Mouse (Mus musculus): ENCODE results near the gene Haspin. TPM values are rescaled to one million over a fixed set of nuclear protein-coding genes. Genes with fewer than 3 reads are reported as not detected.
"Not testable (repeated sequence)": the region's sequence is repeated elsewhere in the genome, so short reads cannot be mapped to it uniquely, and the experiment has no call there.

Gene Haspin
- polyA plus RNA-seq, 1 experiment from 2014 or later = 24.5 TPM

DNA sequence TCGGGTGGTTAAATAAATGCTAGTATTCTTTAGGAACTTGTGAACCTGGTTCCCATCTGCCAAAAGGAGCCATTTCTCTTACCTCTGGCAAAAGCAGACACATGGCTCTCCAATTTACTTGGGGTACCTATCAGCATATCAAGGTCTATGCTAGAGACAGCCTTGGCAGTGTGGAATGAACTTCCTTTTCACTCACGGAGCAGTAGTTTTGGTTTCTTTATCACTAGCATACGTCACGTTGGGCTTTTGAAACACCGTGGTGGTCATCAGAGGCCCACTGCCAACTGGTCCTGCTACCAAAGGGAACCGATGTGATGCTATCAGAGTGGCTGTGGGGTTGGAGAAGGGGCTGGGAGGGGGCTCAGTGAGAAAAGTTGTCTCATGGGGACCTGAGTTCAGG, 5.1 kb downstream of the Haspin start:
- Histone ChIP-seq H3K27ac (replicated peaks) (no peak overlapping the region), H3K9me3 (replicated peaks) (peaks cover 40% of the 10 kb centered on the region), H3K4me3 (no peak overlapping the region), H3K36me3 (peaks cover 86% of the 10 kb centered on the region), H3K4me1 (peaks cover 37% of the 10 kb centered on the region), H3K27me3 (ENCODE audit: low read depth, poor library complexity, severe bottlenecking) (no peaks in the 10 kb centered on the region)
- 96% methylated on average over 6 of the region's 6 CpGs for WGBS
- no peak for DNase-seq (ENCODE audit: low spot score)

DNA sequence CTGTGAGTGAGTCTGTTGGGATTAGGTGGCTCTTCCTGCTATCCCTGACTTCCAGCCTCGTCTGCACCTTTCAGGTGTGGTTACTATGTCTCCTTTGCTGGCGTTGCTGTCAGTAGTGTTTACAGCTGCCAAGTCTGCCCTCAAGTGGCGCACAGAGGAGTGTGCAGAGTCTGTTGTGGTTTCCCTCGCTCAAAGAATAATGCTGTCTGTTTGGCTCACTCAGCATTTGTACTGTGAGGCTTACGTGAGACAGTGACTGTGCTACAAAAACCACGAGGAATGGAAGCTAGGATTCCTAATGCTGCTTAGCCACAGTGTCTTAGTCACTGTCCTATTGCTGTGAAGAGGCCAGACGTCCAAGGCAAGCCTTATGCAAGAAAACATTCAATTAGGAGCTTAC, 7.1 kb downstream of the Haspin start:
- no peak for DNase-seq (ENCODE audit: low spot score)
- peaks cover 95% of the 10 kb centered on the region for H3K36me3 ChIP-seq
- peaks cover 18% of the 10 kb centered on the region for H3K4me1 ChIP-seq
- no peaks in the 10 kb centered on the region for H3K27me3 ChIP-seq (ENCODE audit: low read depth, poor library complexity, severe bottlenecking)
- H3K4me3 ChIP-seq = no peak overlapping the region
- WGBS = 87% methylated on average over 7 of the region's 7 CpGs
- H3K27ac ChIP-seq (replicated peaks) = no peak overlapping the region
- peaks cover 46% of the 10 kb centered on the region for H3K9me3 ChIP-seq (replicated peaks)

GRCm38 (mm10) chr11:73126495-73126894, 11.6 kb downstream of the Haspin start:
- no peak for DNase-seq (ENCODE audit: low spot score)
- peaks cover 8% of the 10 kb centered on the region; the same call in 1 of the 2 replicates for H3K9me3 ChIP-seq (replicated peaks)
- no peaks in the 10 kb centered on the region for H3K4me1 ChIP-seq
- H3K4me3 ChIP-seq = no peak overlapping the region
- H3K27ac ChIP-seq (replicated peaks) = no peak overlapping the region
- H3K36me3 ChIP-seq = peaks cover 79% of the 10 kb centered on the region
- H3K27me3 ChIP-seq (ENCODE audit: low read depth, poor library complexity, severe bottlenecking) = no peaks in the 10 kb centered on the region
- WGBS = 92% methylated on average over 6 of the region's 6 CpGs

DNA sequence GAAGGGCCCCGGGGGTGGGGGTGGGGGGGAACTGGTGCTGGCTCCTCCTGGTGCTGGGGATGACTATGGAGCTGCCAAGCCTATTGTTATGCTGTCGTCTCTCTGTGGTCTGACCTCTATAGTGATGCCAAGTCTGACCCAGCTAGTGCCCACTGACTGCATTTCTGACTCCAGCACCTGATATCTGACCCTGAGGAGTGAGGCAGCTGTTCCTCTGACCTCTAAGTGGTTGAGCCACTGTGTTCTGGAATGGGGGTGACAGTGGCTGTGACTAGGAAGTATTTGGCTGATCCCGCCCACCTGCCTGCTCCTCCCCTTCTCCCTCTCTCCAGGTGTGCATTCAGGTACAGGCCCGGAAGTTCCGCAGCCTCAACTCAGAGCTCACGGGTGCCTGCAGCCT, 26.7 kb downstream of the Haspin start:
- no peaks in the 10 kb centered on the region for H3K27me3 ChIP-seq (ENCODE audit: low read depth, poor library complexity, severe bottlenecking)
- no peaks in the 10 kb centered on the region for H3K4me1 ChIP-seq
- H3K27ac ChIP-seq (replicated peaks) = no peak overlapping the region
- H3K4me3 ChIP-seq = no peak overlapping the region
- no peaks in the 10 kb centered on the region for H3K9me3 ChIP-seq (replicated peaks)
- no peak for DNase-seq (ENCODE audit: low spot score)
- 77% methylated on average over 6 of the region's 6 CpGs for WGBS
- no peaks in the 10 kb centered on the region for H3K36me3 ChIP-seq

- Histone ChIP-seq H3K27me3 (ENCODE audit: low read depth, poor library complexity, severe bottlenecking) (no peaks in the 10 kb centered on the region), H3K36me3 (no peaks in the 10 kb centered on the region), H3K4me3 (no peak overlapping the region), H3K4me1 (no peaks in the 10 kb centered on the region), H3K27ac (replicated peaks) (no peak overlapping the region), H3K9me3 (replicated peaks) (no peaks in the 10 kb centered on the region)
- no peak for DNase-seq (ENCODE audit: low spot score)
- WGBS = 78% methylated on average over 3 of the region's 3 CpGs
Measured at GRCm38 (mm10) chr11:73109941-73110340, 28.2 kb downstream of the Haspin start.

GRCm38 (mm10) chr11:73108898-73109625, 29.0 kb downstream of the Haspin start:
- DNase-seq (ENCODE audit: low spot score) = no peak
- WGBS = 84% methylated on average over 14 of the region's 14 CpGs
- no peaks in the 10 kb centered on the region for H3K4me1 ChIP-seq
- no peak overlapping the region for H3K4me3 ChIP-seq
- no peak overlapping the region for H3K27ac ChIP-seq (replicated peaks)
- H3K36me3 ChIP-seq = no peaks in the 10 kb centered on the region
- H3K9me3 ChIP-seq (replicated peaks) = no peaks in the 10 kb centered on the region
- H3K27me3 ChIP-seq (ENCODE audit: low read depth, poor library complexity, severe bottlenecking) = no peaks in the 10 kb centered on the region

- no peaks in the 10 kb centered on the region for H3K4me1 ChIP-seq
- H3K9me3 ChIP-seq (replicated peaks) = no peaks in the 10 kb centered on the region
- no peak overlapping the region for H3K27ac ChIP-seq (replicated peaks)
- no peak for DNase-seq (ENCODE audit: low spot score)
- no peaks in the 10 kb centered on the region for H3K27me3 ChIP-seq (ENCODE audit: low read depth, poor library complexity, severe bottlenecking)
- H3K4me3 ChIP-seq = no peak overlapping the region
- WGBS = 78% methylated on average over 5 of the region's 5 CpGs
- no peaks in the 10 kb centered on the region for H3K36me3 ChIP-seq
Measured at GRCm38 (mm10) chr11:73108195-73108897, 29.7 kb downstream of the Haspin start.

- not testable (repeated sequence) for H3K27me3 ChIP-seq (ENCODE audit: low read depth, poor library complexity, severe bottlenecking); H3K9me3 ChIP-seq (replicated peaks); DNase-seq (ENCODE audit: low spot score); H3K4me3 ChIP-seq; H3K36me3 ChIP-seq; H3K4me1 ChIP-seq; H3K27ac ChIP-seq (replicated peaks)
- WGBS = 54% methylated on average over 3 of the region's 3 CpGs
Measured at GRCm38 (mm10) chr11:73107358-73107757, 30.7 kb downstream of the Haspin start.

DNA sequence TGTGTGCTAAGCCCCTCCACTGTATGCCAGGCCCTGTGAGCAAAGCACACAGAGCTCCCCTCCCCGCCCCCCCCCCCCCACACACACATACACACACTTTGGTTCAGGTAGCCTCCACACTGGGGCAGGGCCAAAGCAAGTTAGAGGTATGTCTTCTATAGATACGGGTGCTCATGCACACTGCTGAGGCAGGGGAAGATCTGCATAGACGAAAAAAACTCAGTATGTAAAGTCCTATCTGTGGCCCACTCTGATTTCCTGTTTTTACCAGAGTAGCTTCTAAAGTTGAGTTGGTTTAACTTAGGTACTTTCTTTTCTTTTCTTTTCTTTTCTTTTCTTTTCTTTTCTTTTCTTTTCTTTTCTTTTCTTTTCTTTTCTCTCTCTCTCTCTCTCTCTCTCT, 32.8 kb downstream of the Haspin start:
- no peaks in the 10 kb centered on the region for H3K4me1 ChIP-seq

DNA sequence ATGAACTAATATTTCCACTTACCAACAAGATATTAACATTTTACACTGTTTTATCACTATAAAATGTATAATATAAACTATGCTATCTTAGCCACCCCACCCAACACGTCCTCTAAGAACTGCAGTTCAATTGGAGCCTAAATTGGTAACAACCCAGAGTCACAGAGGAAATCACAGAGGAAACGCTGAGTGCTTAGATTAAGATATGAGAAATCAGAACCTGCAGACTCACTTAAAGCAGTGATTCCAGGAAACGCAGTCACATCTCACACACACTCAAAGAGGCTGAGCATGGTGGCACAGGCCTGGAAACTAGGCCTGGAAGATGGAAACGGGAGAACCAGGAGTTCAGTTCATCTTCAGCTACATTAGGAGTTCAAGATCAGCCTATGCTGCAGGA, 36.8 kb downstream of the Haspin start:
- no peak overlapping the region for H3K4me3 ChIP-seq
- WGBS = 85% methylated on average over 4 of the region's 4 CpGs
- no peak for DNase-seq (ENCODE audit: low spot score)
- no peaks in the 10 kb centered on the region for H3K9me3 ChIP-seq (replicated peaks)
- H3K27ac ChIP-seq (replicated peaks) = no peak overlapping the region
- H3K4me1 ChIP-seq = no peaks in the 10 kb centered on the region
- H3K27me3 ChIP-seq (ENCODE audit: low read depth, poor library complexity, severe bottlenecking) = no peaks in the 10 kb centered on the region
- no peaks in the 10 kb centered on the region for H3K36me3 ChIP-seq

More for the DNA sequence above, 32.8 kb downstream of the Haspin start:
- WGBS = 59% methylated on average over 3 of the region's 3 CpGs
- Histone ChIP-seq H3K9me3 (replicated peaks) (no peaks in the 10 kb centered on the region), H3K4me3 (no peak overlapping the region), H3K36me3 (no peaks in the 10 kb centered on the region), H3K27ac (replicated peaks) (no peak overlapping the region), H3K27me3 (ENCODE audit: low read depth, poor library complexity, severe bottlenecking) (no peaks in the 10 kb centered on the region)
- no peak for DNase-seq (ENCODE audit: low spot score)

DNA sequence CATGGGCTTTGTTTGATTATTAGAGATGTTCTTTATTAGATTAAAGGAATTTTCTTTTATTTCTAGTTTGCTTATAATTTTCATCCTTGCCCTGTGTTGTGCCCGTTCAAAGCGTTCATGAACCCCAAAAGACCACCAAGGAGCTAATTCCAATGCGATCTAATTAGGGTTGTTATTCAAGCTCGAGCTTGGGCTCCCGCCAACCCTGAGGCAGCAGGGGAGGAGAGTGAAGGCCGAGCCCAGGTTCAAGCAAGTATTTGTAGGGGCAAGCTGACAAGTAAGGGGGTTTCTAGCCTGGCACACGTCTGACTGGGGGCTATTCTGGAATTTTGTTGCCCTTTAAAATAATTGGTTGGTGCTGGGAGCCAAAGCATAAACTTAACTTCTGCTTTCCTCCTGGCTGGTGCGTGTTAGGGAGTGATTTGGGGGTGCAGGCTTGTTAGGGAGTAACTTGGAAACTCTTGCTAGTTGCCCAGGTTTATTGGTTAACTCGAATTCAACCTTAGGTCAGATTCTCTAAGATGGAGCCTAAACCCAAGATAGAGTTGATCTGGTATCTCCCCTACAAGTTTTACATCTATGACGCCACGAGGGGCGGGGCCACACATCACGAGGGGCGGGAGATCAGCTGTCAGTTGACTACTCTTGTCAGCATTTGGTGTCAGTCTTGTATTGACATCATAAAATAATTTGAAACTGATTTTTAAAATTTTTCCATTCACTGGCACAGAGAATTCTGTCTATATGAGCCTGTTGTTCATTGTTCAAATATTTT, 37.9 kb downstream of the Haspin start:
- WGBS = 80% methylated on average over 14 of the region's 14 CpGs
- Histone ChIP-seq H3K9me3 (replicated peaks) (no peaks in the 10 kb centered on the region), H3K27ac (replicated peaks) (no peak overlapping the region), H3K36me3 (no peaks in the 10 kb centered on the region), H3K4me1 (no peaks in the 10 kb centered on the region), H3K4me3 (no peak overlapping the region), H3K27me3 (ENCODE audit: low read depth, poor library complexity, severe bottlenecking) (no peaks in the 10 kb centered on the region)
- no peak for DNase-seq (ENCODE audit: low spot score)

DNA sequence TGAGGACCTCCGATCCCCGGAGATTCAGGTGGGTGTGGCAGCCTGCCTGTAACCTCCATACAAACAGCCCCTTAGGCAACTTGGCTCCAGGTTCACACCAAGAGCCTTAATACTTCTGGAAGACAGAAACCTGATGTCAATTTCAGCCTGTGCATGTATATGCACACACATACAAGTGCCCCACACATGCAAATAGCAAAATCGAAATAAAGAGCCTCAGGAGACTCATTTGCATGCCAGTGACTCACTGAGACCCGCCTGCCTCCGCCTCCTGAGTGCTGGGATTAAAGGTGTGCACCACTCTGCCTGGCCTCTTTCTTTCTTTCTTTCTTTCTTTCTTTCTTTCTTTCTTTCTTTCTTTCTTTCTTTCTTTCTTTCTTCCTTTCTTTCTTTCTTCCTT, 39.2 kb downstream of the Haspin start:
- Histone ChIP-seq H3K27ac (replicated peaks) (no peak overlapping the region), H3K9me3 (replicated peaks) (no peaks in the 10 kb centered on the region), H3K4me3 (no peak overlapping the region), H3K36me3 (no peaks in the 10 kb centered on the region), H3K27me3 (ENCODE audit: low read depth, poor library complexity, severe bottlenecking) (no peaks in the 10 kb centered on the region), H3K4me1 (no peaks in the 10 kb centered on the region)
- no peak for DNase-seq (ENCODE audit: low spot score)
- 72% methylated on average over 5 of the region's 5 CpGs for WGBS

All from midbrain, embryonic 10.5 days (tissue).